Mouse (Mus musculus) embryonic facial prominence, embryonic 14.5 days (tissue): ENCODE results near the gene Hspb7. TPM values are rescaled to one million over a fixed set of nuclear protein-coding genes. Genes with fewer than 3 reads are reported as not detected.

Source experiments
- ATAC-seq: fragments of 200-750 bp; cut with Nextera tagmentation; 2 replicates; pipeline ENCODE4 v1.8.0; 2017; ENCODE audit warnings: low read depth, moderate number of reproducible peaks, moderate TSS enrichment
- DNase-seq: peaks from one replicate; pipeline ENCODE4 v3.0.0-alpha.2; 2015; ENCODE audit warnings: low spot score
- H3K27ac ChIP-seq: fragments of 300-500 bp; sonication (generic); replicated peaks from 2 replicates; pipeline ENCODE4 v1.5.1; 2014; ENCODE audit warnings: low read depth, mild to moderate bottlenecking, low read length, moderate library complexity
- H3K27me3 ChIP-seq: fragments of 300-500 bp; sonication (generic); replicated peaks from 2 replicates; pipeline ENCODE4 v1.6.1; 2014; ENCODE audit warnings: low read length; ENCODE audit not compliant: control insufficient read depth, insufficient read depth
- H3K36me3 ChIP-seq: fragments of 300-500 bp; sonication (generic); 2 replicates; pipeline ENCODE4 v1.6.1; 2014; ENCODE audit warnings: low read length, mixed read lengths; ENCODE audit not compliant: control insufficient read depth, insufficient read depth
- H3K4me1 ChIP-seq: fragments of 300-500 bp; sonication (generic); 2 replicates; pipeline ENCODE4 v1.6.1; 2014; ENCODE audit warnings: antibody characterized with exemption, low read length; ENCODE audit not compliant: control insufficient read depth, insufficient read depth
- H3K4me2 ChIP-seq: fragments of 300-500 bp; sonication (generic); 2 replicates; pipeline ENCODE4 v1.6.1; 2014; ENCODE audit warnings: low read depth, mild to moderate bottlenecking, low read length, moderate library complexity, mixed read lengths
- H3K4me3 ChIP-seq: fragments of 300-500 bp; sonication (generic); 2 replicates; pipeline ENCODE4 v1.5.1; 2014; ENCODE audit warnings: low read depth, mild to moderate bottlenecking, low read length
- H3K9ac ChIP-seq: fragments of 300-500 bp; sonication (generic); 2 replicates; pipeline ENCODE4 v1.6.1; 2014; ENCODE audit warnings: low read depth, mild to moderate bottlenecking, low read length, moderate library complexity, mixed read lengths
- H3K9me3 ChIP-seq: fragments of 300-500 bp; sonication (generic); 2 replicates; pipeline ENCODE4 v1.6.1; 2016; ENCODE audit warnings: low read length; ENCODE audit not compliant: control insufficient read depth
- WGBS: fragments of 180-500 bp; shearing (Covaris S2); extraction: QIAGEN DNeasy Blood & Tissue Kit; methylation state at CpG from one replicate; pipeline ENCODE4 v1.1.7; 2014; 5-methylcytosine and 5-hydroxymethylcytosine counted together
- polyA plus RNA-seq: library from polyadenylated mRNA; unstranded; fragments of >200 nt; fragmentation: Nextera tagmentation; extraction: Ambion mirVana; gene quantifications from 2 replicates; pipeline ENCODE4 v1.2.1, GENCODE M21; 2014

The Hspb7 gene
- polyA plus RNA-seq, 1 experiment from 2014 or later, result 8.8 TPM

- 87% methylated on average over 9 of the region's 9 CpGs for WGBS
- Histone ChIP-seq H3K9ac (no peak overlapping the region), H3K4me2 (no peak overlapping the region), H3K4me1 (peaks cover 6% of the 10 kb centered on the region), H3K9me3 (no peaks in the 10 kb centered on the region), H3K27me3 (no peaks in the 10 kb centered on the region), H3K4me3 (no peak overlapping the region), H3K36me3 (peaks cover 37% of the 10 kb centered on the region), H3K27ac (no peak overlapping the region)
- no peak for ATAC-seq
- DNase-seq, result no peak
Measured at GRCm38 (mm10) chr4:141459766-141460165, 39.2 kb downstream of the Hspb7 start.

- DNase-seq, result no peak
- Histone ChIP-seq H3K4me1 (peaks cover 6% of the 10 kb centered on the region), H3K4me2 (no peak overlapping the region), H3K4me3 (no peak overlapping the region), H3K27me3 (no peaks in the 10 kb centered on the region), H3K36me3 (peaks cover 42% of the 10 kb centered on the region), H3K27ac (no peak overlapping the region), H3K9ac (no peak overlapping the region), H3K9me3 (no peaks in the 10 kb centered on the region)
- 94% methylated on average over 4 of the region's 4 CpGs for WGBS
- no peak for ATAC-seq
Measured at GRCm38 (mm10) chr4:141460481-141460880, 39.9 kb downstream of the Hspb7 start.

DNA sequence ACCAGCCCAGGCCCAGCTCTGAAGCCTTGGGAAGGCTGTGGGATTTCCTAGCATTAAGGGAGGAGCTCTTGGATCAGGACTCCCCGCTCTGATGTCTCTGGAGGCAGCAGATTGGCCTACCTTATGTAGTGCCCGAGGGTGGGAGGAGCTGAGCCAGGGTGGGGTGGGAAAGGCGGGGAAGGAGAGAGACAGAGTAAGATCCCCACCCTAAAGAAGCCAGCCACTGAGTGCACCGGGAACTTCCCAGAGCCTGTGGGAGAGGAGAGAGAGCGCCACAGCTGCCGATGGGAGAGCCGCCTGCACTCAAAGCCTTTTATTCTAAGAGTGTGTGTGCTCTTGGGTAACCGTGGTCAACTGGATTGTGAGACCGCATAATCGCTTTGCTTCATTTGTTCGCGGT, 40.5 kb downstream of the Hspb7 start:
- Histone ChIP-seq H3K27ac (no peak overlapping the region), H3K4me1 (peaks cover 6% of the 10 kb centered on the region), H3K9ac (no peak overlapping the region), H3K9me3 (no peaks in the 10 kb centered on the region), H3K4me3 (no peak overlapping the region), H3K36me3 (peaks cover 48% of the 10 kb centered on the region), H3K4me2 (no peak overlapping the region), H3K27me3 (no peaks in the 10 kb centered on the region)
- DNase-seq, result peak; percentile 41
- WGBS, result 68% methylated on average over 12 of the region's 12 CpGs
- ATAC-seq, result no peak

GRCm38 (mm10) chr4:141461576-141461975, 41.0 kb downstream of the Hspb7 start:
- Histone ChIP-seq H3K9ac (no peak overlapping the region), H3K27me3 (no peaks in the 10 kb centered on the region), H3K9me3 (no peaks in the 10 kb centered on the region), H3K27ac (no peak overlapping the region), H3K4me1 (peaks cover 6% of the 10 kb centered on the region), H3K36me3 (peaks cover 53% of the 10 kb centered on the region), H3K4me3 (no peak overlapping the region), H3K4me2 (no peak overlapping the region)
- 89% methylated on average over 12 of the region's 12 CpGs for WGBS
- DNase-seq (no peak), ATAC-seq (no peak)

GRCm38 (mm10) chr4:141463472-141463871, 42.9 kb downstream of the Hspb7 start:
- Histone ChIP-seq H3K4me3 (no peak overlapping the region), H3K36me3 (peaks cover 70% of the 10 kb centered on the region), H3K27ac (no peak overlapping the region), H3K9me3 (no peaks in the 10 kb centered on the region), H3K9ac (no peak overlapping the region), H3K4me1 (peaks cover under 1% of the 10 kb centered on the region; the same call in 1 of the 2 replicates), H3K27me3 (no peaks in the 10 kb centered on the region), H3K4me2 (no peak overlapping the region)
- DNase-seq (no peak), ATAC-seq (no peak)
- 79% methylated on average over 12 of the region's 14 CpGs for WGBS

GRCm38 (mm10) chr4:141464722-141465121, 44.1 kb downstream of the Hspb7 start:
- no peak overlapping the region for H3K4me2 ChIP-seq
- H3K9ac ChIP-seq, result no peak overlapping the region
- H3K36me3 ChIP-seq, result peaks cover 82% of the 10 kb centered on the region
- H3K4me1 ChIP-seq, result no peaks in the 10 kb centered on the region
- H3K27ac ChIP-seq, result no peak overlapping the region
- WGBS, result 75% methylated on average over 16 of the region's 16 CpGs
- no peaks in the 10 kb centered on the region for H3K27me3 ChIP-seq
- H3K4me3 ChIP-seq, result no peak overlapping the region
- DNase-seq (no peak), ATAC-seq (no peak)
- no peaks in the 10 kb centered on the region for H3K9me3 ChIP-seq

DNA sequence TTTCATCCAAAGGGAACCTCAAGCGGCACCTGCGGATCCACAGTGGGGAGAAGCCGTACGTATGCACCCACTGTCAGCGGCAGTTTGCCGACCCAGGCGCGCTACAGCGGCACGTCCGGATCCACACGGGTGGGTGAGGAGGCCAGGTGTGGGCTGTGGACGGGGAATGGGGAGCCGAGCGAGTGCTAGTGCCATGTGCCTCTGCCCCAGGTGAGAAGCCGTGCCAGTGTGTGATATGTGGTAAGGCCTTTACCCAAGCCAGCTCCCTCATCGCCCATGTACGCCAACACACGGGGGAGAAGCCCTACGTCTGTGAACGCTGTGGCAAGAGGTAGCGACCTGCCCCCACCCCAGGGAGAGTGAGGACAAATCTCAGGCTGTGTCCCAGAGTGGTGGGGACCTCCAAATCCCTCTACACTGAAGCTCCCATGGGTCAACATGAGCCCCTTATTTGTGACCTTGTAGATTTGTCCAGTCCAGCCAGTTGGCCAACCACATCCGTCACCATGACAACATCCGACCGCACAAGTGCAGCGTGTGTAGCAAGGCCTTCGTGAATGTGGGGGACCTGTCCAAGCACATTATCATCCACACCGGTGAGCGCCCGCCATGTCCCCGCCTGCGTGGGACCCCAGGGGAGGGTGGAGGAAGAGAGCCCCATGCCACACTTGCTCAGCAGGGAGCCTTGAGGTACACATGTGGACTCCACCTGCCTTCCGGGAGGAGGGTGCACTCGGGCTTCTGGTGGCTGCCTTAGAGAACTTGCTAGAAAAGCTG, 45.1 kb downstream of the Hspb7 start:
- Histone ChIP-seq H3K27me3 (no peaks in the 10 kb centered on the region), H3K27ac (no peak overlapping the region), H3K9me3 (no peaks in the 10 kb centered on the region), H3K4me2 (no peak overlapping the region), H3K36me3 (peaks cover 89% of the 10 kb centered on the region), H3K4me3 (no peak overlapping the region), H3K9ac (no peak overlapping the region), H3K4me1 (no peaks in the 10 kb centered on the region)
- ATAC-seq (no peak), DNase-seq (no peak)
- WGBS, result 90% methylated on average over 33 of the region's 34 CpGs

GRCm38 (mm10) chr4:141466289-141466795, 45.8 kb downstream of the Hspb7 start:
- Histone ChIP-seq H3K9ac (no peak overlapping the region), H3K36me3 (peaks cover 95% of the 10 kb centered on the region), H3K4me2 (no peak overlapping the region), H3K27ac (no peak overlapping the region), H3K9me3 (0 out of 2 replicates have a peak, but pooled peaks cover 2% of the 10 kb centered on the region), H3K4me1 (no peaks in the 10 kb centered on the region), H3K4me3 (no peak overlapping the region), H3K27me3 (no peaks in the 10 kb centered on the region)
- ATAC-seq (no peak), DNase-seq (no peak)
- 87% methylated on average over 15 of the region's 16 CpGs for WGBS
